Mouse (Mus musculus): ENCODE measurements around the gene Plcb1. TPM values are rescaled to one million over a fixed set of nuclear protein-coding genes. Genes with fewer than 3 reads are reported as not detected.

The Plcb1 gene
- polyA plus RNA-seq, 1 experiment: 2.1 TPM

DNA sequence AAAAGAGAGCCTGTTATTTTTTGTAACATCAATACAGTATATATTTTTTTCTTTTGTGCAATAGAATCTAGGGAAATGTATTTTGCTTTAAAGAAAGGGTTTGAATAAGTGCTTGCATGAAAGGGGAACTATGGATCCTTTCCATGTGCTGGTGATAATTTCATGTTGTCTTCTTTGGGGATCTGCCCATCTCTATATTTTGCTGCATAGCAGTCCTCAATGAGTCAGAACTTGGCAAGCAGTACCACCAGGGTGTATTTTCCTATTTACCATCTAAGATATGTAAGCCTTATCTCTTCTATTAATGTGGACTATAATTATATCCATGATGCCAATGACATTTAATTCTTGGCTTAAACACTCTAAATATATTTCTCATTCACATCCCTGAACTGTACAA, 5.6 kb upstream of the Plcb1 start:
- no peaks in the 10 kb centered on the region for H3K4me1 ChIP-seq (ENCODE audit: control insufficient read depth, insufficient read depth, insufficient read length, low read length)
- H3K27me3 ChIP-seq (ENCODE audit: control insufficient read depth, insufficient read depth, low read length): no peaks in the 10 kb centered on the region
- no peak overlapping the region for H3K4me3 ChIP-seq (ENCODE audit: low read depth, low read length)
- TF ChIP-seq CTCF (IDR thresholded peaks at IDR 0.05; ENCODE audit: extremely low read depth, insufficient read length, insufficient replicate concordance, low read depth, low read length) (no peak), POLR2A (IDR thresholded peaks at IDR 0.05; ENCODE audit: low read depth, low read length) (no peak)
- H3K36me3 ChIP-seq (ENCODE audit: control insufficient read depth, insufficient read depth, low read length): no peaks in the 10 kb centered on the region
- no peak overlapping the region for H3K27ac ChIP-seq (ENCODE audit: insufficient read depth, low read depth, low read length)

DNA sequence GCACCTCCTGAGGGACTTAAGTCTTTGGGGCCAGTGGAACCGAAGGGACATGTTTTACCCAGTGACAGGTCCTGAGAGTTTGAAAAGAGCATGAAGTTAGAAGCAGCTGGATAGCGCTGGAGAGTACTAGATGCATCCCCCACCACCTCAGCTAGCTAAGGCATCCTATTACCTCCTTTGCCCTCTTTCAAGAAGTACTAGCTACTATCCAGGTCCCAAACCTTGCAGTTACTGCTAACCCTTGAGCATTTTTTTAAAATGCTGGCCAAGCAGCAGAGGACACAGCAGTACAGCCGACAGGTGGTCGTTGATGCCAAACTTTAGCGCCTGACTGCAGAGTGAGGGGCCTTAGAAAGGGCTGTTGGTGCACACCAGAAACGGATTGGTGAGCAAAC, 986 bp downstream of the Plcb1 start:
- Histone ChIP-seq H3K27ac (ENCODE audit: insufficient read depth, low read depth, low read length) (no peak overlapping the region), H3K4me3 (ENCODE audit: low read depth, low read length) (peak overlapping the region; percentile 68), H3K27me3 (ENCODE audit: control insufficient read depth, insufficient read depth, low read length) (no peaks in the 10 kb centered on the region), H3K36me3 (ENCODE audit: control insufficient read depth, insufficient read depth, low read length) (no peaks in the 10 kb centered on the region), H3K4me1 (ENCODE audit: control insufficient read depth, insufficient read depth, insufficient read length, low read length) (no peaks in the 10 kb centered on the region; the same call in 1 of the 2 replicates)
- 18% methylated on average over 6 of the region's 6 CpGs for WGBS
- TF ChIP-seq POLR2A (IDR thresholded peaks at IDR 0.05; ENCODE audit: low read depth, low read length) (no peak), CTCF (IDR thresholded peaks at IDR 0.05; ENCODE audit: extremely low read depth, insufficient read length, insufficient replicate concordance, low read depth, low read length) (no peak)

DNA sequence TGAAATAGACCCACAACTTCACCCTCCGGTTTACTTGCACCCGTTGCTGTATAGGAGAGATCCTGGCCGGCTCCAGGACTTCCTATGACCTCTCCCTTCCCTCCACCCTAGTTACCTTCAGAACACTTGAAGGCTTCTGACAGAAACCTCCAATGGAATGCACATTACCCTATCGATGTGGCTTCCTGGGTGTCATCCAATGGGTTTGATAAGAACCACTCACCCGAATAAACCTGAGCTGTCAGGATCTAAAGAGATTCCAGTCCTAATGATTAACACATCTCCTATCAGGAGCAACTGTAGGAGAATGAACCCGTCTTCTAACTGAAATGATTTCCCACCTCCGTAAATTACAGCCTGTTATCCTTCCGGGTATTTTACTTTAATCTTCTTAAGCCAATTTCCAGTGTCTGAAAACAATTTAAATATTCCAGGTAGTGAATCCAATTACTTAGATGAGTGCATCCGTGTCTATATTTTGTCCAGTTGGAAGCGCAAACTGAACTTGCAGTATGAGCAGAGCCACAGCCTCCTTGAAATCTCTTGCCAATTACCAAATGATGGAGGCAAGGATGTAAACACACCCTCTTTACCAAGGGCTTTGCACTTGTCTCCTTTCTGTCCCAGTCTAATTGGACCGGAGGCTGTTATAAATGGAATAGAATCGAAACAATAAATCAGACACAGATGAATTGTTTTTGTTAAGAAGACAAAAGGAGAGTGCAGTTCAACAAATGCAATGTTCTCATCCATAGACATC, 1.6 kb downstream of the Plcb1 start:
- Histone ChIP-seq H3K27me3 (ENCODE audit: control insufficient read depth, insufficient read depth, low read length) (no peaks in the 10 kb centered on the region), H3K4me3 (ENCODE audit: low read depth, low read length) (peak overlapping the region; percentile 68), H3K27ac (ENCODE audit: insufficient read depth, low read depth, low read length) (no peak overlapping the region)

DNA sequence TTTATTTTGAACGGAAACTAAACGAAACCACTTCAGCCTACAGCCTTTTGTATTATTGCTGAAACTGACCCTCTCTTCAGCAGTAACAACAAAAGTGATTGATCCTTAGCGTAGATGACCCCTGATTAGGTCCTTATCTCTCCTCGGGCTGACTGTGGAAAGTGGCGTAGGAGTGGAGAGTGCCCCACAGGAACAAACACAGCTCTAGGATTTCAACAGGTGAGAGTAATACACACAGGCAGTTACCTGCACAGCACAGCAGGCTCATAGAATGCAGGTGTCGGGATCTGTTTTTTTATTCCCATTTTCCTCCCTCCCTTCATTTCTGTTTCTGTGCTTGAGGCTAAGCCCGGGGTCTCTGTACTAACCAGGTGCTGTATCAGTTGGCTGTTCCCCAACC, 7.1 kb downstream of the Plcb1 start:
- H3K36me3 ChIP-seq (ENCODE audit: control insufficient read depth, insufficient read depth, low read length): no peaks in the 10 kb centered on the region
- no peaks in the 10 kb centered on the region for H3K4me1 ChIP-seq (ENCODE audit: control insufficient read depth, insufficient read depth, insufficient read length, low read length)
- TF ChIP-seq CTCF (IDR thresholded peaks at IDR 0.05; ENCODE audit: extremely low read depth, insufficient read length, insufficient replicate concordance, low read depth, low read length) (no peak), POLR2A (IDR thresholded peaks at IDR 0.05; ENCODE audit: low read depth, low read length) (no peak)
- 63% methylated on average over 7 of the region's 7 CpGs for WGBS
- H3K27me3 ChIP-seq (ENCODE audit: control insufficient read depth, insufficient read depth, low read length): no peaks in the 10 kb centered on the region
- H3K4me3 ChIP-seq (ENCODE audit: low read depth, low read length): no peak overlapping the region
- H3K27ac ChIP-seq (ENCODE audit: insufficient read depth, low read depth, low read length): no peak overlapping the region

More for the DNA sequence above, 1.6 kb downstream of the Plcb1 start:
- WGBS: 53% methylated on average over 12 of the region's 12 CpGs
- no peak for TF ChIP-seq POLR2A (IDR thresholded peaks at IDR 0.05; ENCODE audit: low read depth, low read length)
- TF ChIP-seq CTCF (IDR thresholded peaks at IDR 0.05; ENCODE audit: extremely low read depth, insufficient read length, insufficient replicate concordance, low read depth, low read length): no peak
- Histone ChIP-seq H3K4me1 (ENCODE audit: control insufficient read depth, insufficient read depth, insufficient read length, low read length) (no peaks in the 10 kb centered on the region; the same call in 1 of the 2 replicates), H3K36me3 (ENCODE audit: control insufficient read depth, insufficient read depth, low read length) (no peaks in the 10 kb centered on the region)

GRCm38 (mm10) chr2:134800226-134800625, 14.4 kb downstream of the Plcb1 start:
- 34% methylated on average over 1 of the region's 1 CpGs for WGBS
- H3K4me3 ChIP-seq (ENCODE audit: low read depth, low read length): no peak overlapping the region
- H3K27ac ChIP-seq (ENCODE audit: insufficient read depth, low read depth, low read length): no peak overlapping the region
- no peaks in the 10 kb centered on the region for H3K4me1 ChIP-seq (ENCODE audit: control insufficient read depth, insufficient read depth, insufficient read length, low read length)
- no peaks in the 10 kb centered on the region for H3K36me3 ChIP-seq (ENCODE audit: control insufficient read depth, insufficient read depth, low read length)
- TF ChIP-seq POLR2A (IDR thresholded peaks at IDR 0.05; ENCODE audit: low read depth, low read length) (no peak), CTCF (IDR thresholded peaks at IDR 0.05; ENCODE audit: extremely low read depth, insufficient read length, insufficient replicate concordance, low read depth, low read length) (no peak)
- H3K27me3 ChIP-seq (ENCODE audit: control insufficient read depth, insufficient read depth, low read length): no peaks in the 10 kb centered on the region

DNA sequence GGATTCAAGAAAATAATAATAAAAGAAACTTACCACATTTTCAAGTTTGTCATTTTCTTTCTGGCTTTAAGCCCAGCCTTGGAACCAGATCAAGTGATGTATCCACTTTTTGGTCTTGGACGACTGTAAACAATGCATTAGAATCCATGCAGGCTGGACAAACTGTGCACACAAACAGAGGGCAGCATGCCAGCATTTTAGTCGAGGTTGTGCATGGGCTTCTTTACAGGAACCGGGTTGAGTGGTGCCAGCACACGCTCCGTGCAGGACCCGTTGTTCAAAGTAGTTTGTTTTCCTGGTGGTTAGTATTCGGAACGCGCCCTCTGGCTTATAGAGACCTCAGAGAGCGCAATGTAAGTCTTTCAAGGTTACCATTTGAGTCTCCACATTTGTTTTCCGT, 30.5 kb downstream of the Plcb1 start:
- H3K36me3 ChIP-seq (ENCODE audit: control insufficient read depth, insufficient read depth, low read length): no peaks in the 10 kb centered on the region
- 77% methylated on average over 11 of the region's 11 CpGs for WGBS
- TF ChIP-seq POLR2A (IDR thresholded peaks at IDR 0.05; ENCODE audit: low read depth, low read length) (no peak), CTCF (IDR thresholded peaks at IDR 0.05; ENCODE audit: extremely low read depth, insufficient read length, insufficient replicate concordance, low read depth, low read length) (no peak)
- no peaks in the 10 kb centered on the region for H3K27me3 ChIP-seq (ENCODE audit: control insufficient read depth, insufficient read depth, low read length)
- H3K4me3 ChIP-seq (ENCODE audit: low read depth, low read length): no peak overlapping the region
- H3K27ac ChIP-seq (ENCODE audit: insufficient read depth, low read depth, low read length): no peak overlapping the region
- no peaks in the 10 kb centered on the region for H3K4me1 ChIP-seq (ENCODE audit: control insufficient read depth, insufficient read depth, insufficient read length, low read length)

DNA sequence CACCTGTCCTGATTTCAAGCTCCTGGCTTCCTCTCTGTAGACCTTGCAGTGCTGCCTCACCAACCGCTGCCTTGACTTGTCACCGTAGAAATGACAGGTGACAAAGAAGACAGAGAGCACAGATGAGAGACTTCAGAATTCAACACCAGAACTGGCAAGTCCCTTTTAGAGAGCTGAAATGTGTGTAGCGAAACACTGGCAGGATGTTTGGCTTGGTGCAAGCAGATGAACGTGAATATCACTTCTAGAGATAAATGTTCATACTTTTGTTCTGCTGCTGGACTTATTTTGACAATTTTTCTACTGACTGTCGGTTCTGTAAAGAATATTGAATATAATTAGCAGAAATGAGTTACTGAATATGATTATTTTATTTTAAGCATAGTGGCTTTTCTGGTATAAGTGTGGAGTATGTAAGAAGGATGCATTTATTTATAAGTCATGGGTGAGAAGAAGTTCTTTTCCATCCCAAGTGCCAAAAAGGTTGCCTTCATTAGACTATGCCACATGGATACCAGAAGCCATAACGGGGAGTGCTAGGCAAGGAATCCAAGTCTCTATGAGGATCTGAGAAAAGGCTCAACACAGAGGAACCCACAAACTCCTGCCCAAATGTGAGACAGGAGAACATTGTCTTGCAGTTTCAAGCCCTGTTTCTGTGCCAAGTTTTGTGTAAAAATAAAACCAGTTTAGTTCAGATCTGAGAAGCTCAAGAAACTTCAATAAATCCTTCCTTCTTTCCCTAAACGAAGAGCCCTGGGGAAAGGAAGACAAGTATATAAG, 31.4 kb downstream of the Plcb1 start:
- Histone ChIP-seq H3K36me3 (ENCODE audit: control insufficient read depth, insufficient read depth, low read length) (no peaks in the 10 kb centered on the region), H3K27me3 (ENCODE audit: control insufficient read depth, insufficient read depth, low read length) (no peaks in the 10 kb centered on the region), H3K4me1 (ENCODE audit: control insufficient read depth, insufficient read depth, insufficient read length, low read length) (no peaks in the 10 kb centered on the region), H3K4me3 (ENCODE audit: low read depth, low read length) (no peak overlapping the region), H3K27ac (ENCODE audit: insufficient read depth, low read depth, low read length) (no peak overlapping the region)
- no peak for TF ChIP-seq CTCF (IDR thresholded peaks at IDR 0.05; ENCODE audit: extremely low read depth, insufficient read length, insufficient replicate concordance, low read depth, low read length)
- no peak for TF ChIP-seq POLR2A (IDR thresholded peaks at IDR 0.05; ENCODE audit: low read depth, low read length)
- WGBS: 87% methylated on average over 7 of the region's 7 CpGs
